8 mouse cellular contexts compared by ENCODE assay signal in genomic region chr11:49203129-49203768, GRCm38 (mm10). TPM values are rescaled to one million over a fixed set of nuclear protein-coding genes. Genes with fewer than 3 reads are reported as not detected.
DNase-seq lines count a peak whose midpoint lies in the region; ATAC-seq and TF ChIP-seq lines count a peak whose summit lies in the region.

TSS of gene Zfp62 (plus strand) at chr11:49203292.

- peak within 1 kb of the TSS; percentile 99 for H3K27ac ChIP-seq in forebrain, embryonic 11.5 days (ENCODE audit: low read depth, low read length)
- peak within 1 kb of the TSS; percentile 100 for H3K27ac ChIP-seq in heart, postnatal 0 days (ENCODE audit: low read depth)
- peak within 1 kb of the TSS; percentile 98 for H3K27ac ChIP-seq in liver, embryonic 16.5 days (ENCODE audit: low read length)
- peak within 1 kb of the TSS; percentile 99 for H3K27ac ChIP-seq in neural tube, embryonic 13.5 days (replicated peaks)
- peak within 1 kb of the TSS; percentile 92 for H3K27ac ChIP-seq in testis, adult 2 months (ENCODE audit: control insufficient read depth, insufficient read depth, low read depth, low read length)

- peak within 1 kb of the TSS; percentile 87 for H3K4me3 ChIP-seq in forebrain, embryonic 11.5 days (ENCODE audit: low read depth, low read length)
- peak within 1 kb of the TSS; percentile 82 for H3K4me3 ChIP-seq in heart, postnatal 0 days (ENCODE audit: low read depth, low read length)
- peak within 1 kb of the TSS; percentile 77 for H3K4me3 ChIP-seq in liver, embryonic 16.5 days (ENCODE audit: low read depth, low read length)
- H3K4me3 ChIP-seq in neural tube, embryonic 13.5 days = peak within 1 kb of the TSS; percentile 96
- H3K4me3 ChIP-seq in testis, adult 2 months (ENCODE audit: control insufficient read depth, low read depth, low read length) = peak within 1 kb of the TSS; percentile 95

- H3K4me2 ChIP-seq in forebrain, embryonic 11.5 days (ENCODE audit: low read depth, low read length, severe bottlenecking) = peak within 1 kb of the TSS; percentile 74
- peak within 1 kb of the TSS; percentile 82 for H3K4me2 ChIP-seq in heart, postnatal 0 days (ENCODE audit: low read depth, low read length)
- peak within 1 kb of the TSS; percentile 96 for H3K4me2 ChIP-seq in liver, embryonic 16.5 days (ENCODE audit: low read depth, low read length)
- H3K4me2 ChIP-seq in neural tube, embryonic 13.5 days = peak within 1 kb of the TSS; percentile 83

- peak; percentile 58 for TF ChIP-seq POLR2A in testis, adult 2 months (IDR thresholded peaks at IDR 0.05; ENCODE audit: control insufficient read depth, low read depth, low read length)

- under 1% methylated on average over 47 of the region's 47 CpGs for WGBS in forebrain, embryonic 11.5 days
- WGBS in heart, postnatal 0 days = 0% methylated on average over 47 of the region's 47 CpGs
- under 1% methylated on average over 45 of the region's 47 CpGs for WGBS in liver, embryonic 16.5 days (ENCODE audit: insufficient replicate concordance)
- under 1% methylated on average over 44 of the region's 47 CpGs for WGBS in neural tube, embryonic 13.5 days

- TF ChIP-seq EP300 in heart, postnatal 0 days (IDR thresholded peaks at IDR 0.05; ENCODE audit: low read depth) = no peak; the same call in none of the 2 replicates

- no peaks in the 10 kb centered on the region for H3K9me3 ChIP-seq in forebrain, embryonic 11.5 days (ENCODE audit: control insufficient read depth, low read length)
- H3K9me3 ChIP-seq in heart, postnatal 0 days (replicated peaks; ENCODE audit: control insufficient read depth, low read length) = no peaks in the 10 kb centered on the region
- no peaks in the 10 kb centered on the region for H3K9me3 ChIP-seq in liver, embryonic 16.5 days (replicated peaks; ENCODE audit: control insufficient read depth, low read length)
- no peaks in the 10 kb centered on the region for H3K9me3 ChIP-seq in neural tube, embryonic 13.5 days

- TF ChIP-seq CTCF in heart, postnatal 0 days (IDR thresholded peaks at IDR 0.05; ENCODE audit: low read depth) = no peak
- no peak for TF ChIP-seq CTCF in testis, adult 2 months (IDR thresholded peaks at IDR 0.05; ENCODE audit: control insufficient read depth, insufficient read depth, insufficient replicate concordance, low read depth, low read length)

- no peaks in the 10 kb centered on the region for H3K27me3 ChIP-seq in forebrain, embryonic 11.5 days (ENCODE audit: control insufficient read depth, insufficient read depth, low read length)
- H3K27me3 ChIP-seq in heart, postnatal 0 days (ENCODE audit: control insufficient read depth, insufficient read depth, low read length) = no peaks in the 10 kb centered on the region
- no peaks in the 10 kb centered on the region for H3K27me3 ChIP-seq in liver, embryonic 16.5 days (ENCODE audit: control insufficient read depth, insufficient read depth, low read depth, low read length)
- no peaks in the 10 kb centered on the region for H3K27me3 ChIP-seq in neural tube, embryonic 13.5 days
- H3K27me3 ChIP-seq in testis, adult 2 months (ENCODE audit: control insufficient read depth, insufficient read depth, low read length) = no peaks in the 10 kb centered on the region

- peak within 1 kb of the TSS; percentile 98 for H3K9ac ChIP-seq in forebrain, embryonic 11.5 days (ENCODE audit: low read length)
- H3K9ac ChIP-seq in heart, postnatal 0 days (replicated peaks; ENCODE audit: low read depth, low read length) = peak within 1 kb of the TSS; percentile 96
- peak within 1 kb of the TSS; percentile 86 for H3K9ac ChIP-seq in liver, embryonic 16.5 days (ENCODE audit: low read depth, low read length)
- H3K9ac ChIP-seq in neural tube, embryonic 13.5 days = peak within 1 kb of the TSS; percentile 99

- H3K36me3 ChIP-seq in forebrain, embryonic 11.5 days (ENCODE audit: control insufficient read depth, insufficient read depth, low read length) = no peaks in the 10 kb centered on the region; the same call in 1 of the 2 replicates
- peaks cover 9% of the 10 kb centered on the region; the same call in 1 of the 2 replicates for H3K36me3 ChIP-seq in heart, postnatal 0 days (replicated peaks; ENCODE audit: control insufficient read depth, insufficient read depth, low read length)
- no peaks in the 10 kb centered on the region for H3K36me3 ChIP-seq in liver, embryonic 16.5 days (ENCODE audit: control insufficient read depth, insufficient read depth)
- H3K36me3 ChIP-seq in neural tube, embryonic 13.5 days = peaks cover 4% of the 10 kb centered on the region
- H3K36me3 ChIP-seq in testis, adult 2 months (ENCODE audit: control insufficient read depth, insufficient read depth, low read length) = no peaks in the 10 kb centered on the region

- peaks cover 4% of the 10 kb centered on the region for H3K4me1 ChIP-seq in forebrain, embryonic 11.5 days (replicated peaks; ENCODE audit: control insufficient read depth, insufficient read depth, low read length)
- peaks cover 22% of the 10 kb centered on the region for H3K4me1 ChIP-seq in heart, postnatal 0 days (ENCODE audit: control insufficient read depth, insufficient read depth)
- peaks cover 32% of the 10 kb centered on the region for H3K4me1 ChIP-seq in liver, embryonic 16.5 days (ENCODE audit: control insufficient read depth, low read depth, low read length)
- peaks cover 24% of the 10 kb centered on the region for H3K4me1 ChIP-seq in neural tube, embryonic 13.5 days (replicated peaks)
- peaks cover 3% of the 10 kb centered on the region for H3K4me1 ChIP-seq in testis, adult 2 months (ENCODE audit: control insufficient read depth, insufficient read depth, low read length)

- peak; percentile 88 to 92 for DNase-seq in CD8-positive naive resting alpha-beta T cell, adult 2 months (ENCODE audit: low read depth in 2 of 2, low spot score in 2 of 2)
- peak; percentile 89 for DNase-seq in c-Kit-positive CD71-negative TER-119-negative erythroid progenitor cells, embryonic 14.5 days (ENCODE audit: low read depth)
- peak; percentile 97 for DNase-seq in forebrain, embryonic 11.5 days (ENCODE audit: low spot score)
- peak; percentile 93 for DNase-seq in heart, postnatal 0 days (ENCODE audit: low spot score)
- peak; percentile 97 to 98 for DNase-seq in kidney, postnatal 4 days

- peak; percentile 93 for ATAC-seq in forebrain, embryonic 11.5 days (replicated peaks; ENCODE audit: low FRiP score)
- peak; percentile 92 for ATAC-seq in heart, postnatal 0 days (ENCODE audit: insufficient read depth, low read depth)
- ATAC-seq in liver, embryonic 16.5 days (ENCODE audit: low read depth) = peak; percentile 93
- peak; percentile 92 for ATAC-seq in neural tube, embryonic 13.5 days (ENCODE audit: low read depth)

RNA-seq across cellular contexts. Expression of gene Zfp62, which starts in this region (rescaled TPM):
- polyA plus RNA-seq in forebrain, embryonic 11.5 days (2014; fragmentation: Nextera tagmentation; extraction: Ambion mirVana) = 58.4 and 59.6 TPM in 2 replicates
- total RNA-seq in heart, postnatal 0 days (2014; rRNA removed; ENCODE audit: low replicate concordance) = 7.4 and 22.9 TPM in 2 replicates
- 19.0 and 20.4 TPM in 2 replicates for polyA plus RNA-seq in heart, postnatal 0 days (2015; fragmentation: Nextera tagmentation; extraction: Ambion mirVana)
- 11.1 and 11.7 TPM in 2 replicates for polyA plus RNA-seq in liver, embryonic 16.5 days (2015; fragmentation: Nextera tagmentation; extraction: Ambion mirVana)
- polyA plus RNA-seq in neural tube, embryonic 13.5 days (2015; fragmentation: Nextera tagmentation; extraction: Ambion mirVana) = 44.5 and 50.0 TPM in 2 replicates
- 4.7 and 5.4 TPM in 2 replicates for polyA plus RNA-seq in testis, adult 2 months (2012; rRNA removed)

Comparison
In these comparisons a context has a peak if more than half of its experiments do, and no peak if none do; other contexts are left out.
1. Peak in every context shown above with its lines: DNase-seq, ATAC-seq, H3K4me3 ChIP-seq and H3K27ac ChIP-seq.